Mouse (Mus musculus): ENCODE results near the gene Adnp.

Adnp gene

GRCm38 (mm10) chr2:168229116-168230025, 22.5 kb upstream of the Adnp start:
- ChIA-PET CTCF (interaction anchor here (0.7 to 3.3 kb wide), 8 partner anchors 9 to 1278 kb away, joined by 3 to 12 read pairs (median 4); partner anchors contain the start of gene Adnp (in 1 of the 4)), POLR2A (interaction anchor here in 3 of 4 experiments (0.6 to 12.9 kb wide), 21 partner anchors 8 to 1562 kb away, joined by 3 to 101 read pairs (median 5); partner anchors contain the start of gene Adnp (in 2 of the 3))

GRCm38 (mm10) chr2:168223326-168223725, 16.4 kb upstream of the Adnp start:
- POLR2A ChIA-PET: interaction anchor here in 2 of 4 experiments (0.8 to 12.9 kb wide), 6 partner anchors 8 to 35 kb away, joined by 3 to 101 read pairs (median 5); no protein-coding TSS in a partner anchor
- CTCF ChIA-PET: interaction anchor here in 1 of 4 experiments (0.6 kb wide), 1 partner anchor 654 kb away, joined by 5 read pairs; no protein-coding TSS in a partner anchor

GRCm38 (mm10) chr2:168213788-168214397, 7.0 kb upstream of the Adnp start:
- ChIA-PET CTCF (interaction anchor here (0.6 to 3.2 kb wide), 29 partner anchors 8 to 577 kb away, joined by 3 to 30 read pairs (median 5); partner anchors contain the start of genes Dpm1 (in 2 of the 4), Mocs3 (in 2 of the 4), Adnp (in 1 of the 4) and Gm20716 (in 1 of the 4)), POLR2A (interaction anchor here (0.6 to 6.7 kb wide), 48 partner anchors 9 to 551 kb away, joined by 3 to 101 read pairs (median 4); partner anchors contain the start of genes Dpm1 (in 2 of the 4), Gm20716 (in 2 of the 4), Mocs3 (in 2 of the 4) and Pard6b (in 1 of the 4))

GRCm38 (mm10) chr2:168207883-168208282, 971 bp upstream of the Adnp start:
- ChIA-PET CTCF (interaction anchor here (0.6 to 4.4 kb wide), 23 partner anchors 10 to 501 kb away, joined by 3 to 69 read pairs (median 6); partner anchors contain the start of genes Dpm1 (in 1 of the 4), Gm20716 (in 1 of the 4) and Mocs3 (in 1 of the 4)), POLR2A (interaction anchor here (0.6 to 11.1 kb wide), 54 partner anchors 9 to 246 kb away, joined by 3 to 182 read pairs (median 6); partner anchors contain the start of genes Dpm1 (in 3 of the 4), Mocs3 (in 3 of the 4), Gm20716 (in 2 of the 4) and Pard6b (in 2 of the 4))

- ChIA-PET CTCF (interaction anchor here (0.7 to 4.4 kb wide), 26 partner anchors 9 to 636 kb away, joined by 3 to 69 read pairs (median 5); partner anchors contain the start of genes Dpm1 (in 1 of the 4), Gm20716 (in 1 of the 4) and Mocs3 (in 1 of the 4)), POLR2A (interaction anchor here (0.6 to 11.1 kb wide), 56 partner anchors 8 to 728 kb away, joined by 3 to 182 read pairs (median 5); partner anchors contain the start of genes Dpm1 (in 3 of the 4), Gm20716 (in 3 of the 4), Mocs3 (in 3 of the 4) and Pard6b (in 2 of the 4))
These were observed 956 bp downstream of the Adnp start for GRCm38 (mm10) chr2:168205681-168206631.

- POLR2A ChIA-PET: interaction anchor here (0.6 to 11.1 kb wide), 42 partner anchors 9 to 280 kb away, joined by 3 to 182 read pairs (median 5); partner anchors contain the start of genes Dpm1 (in 2 of the 4), Gm20716 (in 2 of the 4), Mocs3 (in 2 of the 4) and Pard6b (in 1 of the 4)
- CTCF ChIA-PET: interaction anchor here (0.6 to 4.4 kb wide), 34 partner anchors 9 to 433 kb away, joined by 3 to 69 read pairs (median 5); partner anchors contain the start of genes Dpm1 (in 1 of the 4), Gm20716 (in 1 of the 4), Mocs3 (in 1 of the 4) and Pard6b (in 1 of the 4)
These were observed 1.6 kb downstream of the Adnp start for GRCm38 (mm10) chr2:168205265-168205664.

- POLR2A ChIA-PET: interaction anchor here (0.6 to 11.1 kb wide), 32 partner anchors 8 to 125 kb away, joined by 3 to 182 read pairs (median 6); partner anchors contain the start of genes Dpm1 (in 2 of the 4), Gm20716 (in 2 of the 4), Mocs3 (in 2 of the 4) and Pard6b (in 1 of the 4)
- CTCF ChIA-PET: interaction anchor here (0.6 to 4.4 kb wide), 34 partner anchors 9 to 433 kb away, joined by 3 to 69 read pairs (median 5); partner anchors contain the start of genes Dpm1 (in 1 of the 4), Gm20716 (in 1 of the 4), Mocs3 (in 1 of the 4) and Pard6b (in 1 of the 4)
These were observed 2.4 kb downstream of the Adnp start for GRCm38 (mm10) chr2:168204476-168204999.

- ChIA-PET POLR2A (interaction anchor here (0.5 to 11.1 kb wide), 22 partner anchors 8 to 544 kb away, joined by 3 to 182 read pairs (median 4); no protein-coding TSS in a partner anchor), CTCF (interaction anchor here in 2 of 4 experiments (0.6 to 4.2 kb wide), 2 partner anchors 45 to 85 kb away, joined by 3 to 16 read pairs; no protein-coding TSS in a partner anchor)
These were observed 6.8 kb downstream of the Adnp start for GRCm38 (mm10) chr2:168200014-168200691.

- ChIA-PET POLR2A (interaction anchor here (0.5 to 14.6 kb wide), 29 partner anchors 3 to 552 kb away, joined by 3 to 182 read pairs (median 5); partner anchors contain the start of genes Adnp (in 2 of the 4), Dpm1 (in 1 of the 4), Gm20716 (in 1 of the 4) and Mocs3 (in 1 of the 4)), CTCF (interaction anchor here in 2 of 4 experiments (0.6 to 4.2 kb wide), 3 partner anchors 45 to 84 kb away, joined by 3 to 16 read pairs (median 7); no protein-coding TSS in a partner anchor)
These were observed 7.4 kb downstream of the Adnp start for GRCm38 (mm10) chr2:168199476-168199875.

- ChIA-PET CTCF (interaction anchor here in 3 of 4 experiments (0.6 to 4.2 kb wide), 7 partner anchors 9 to 83 kb away, joined by 3 to 16 read pairs (median 4); partner anchors contain the start of gene Adnp (in 1 of the 3)), POLR2A (interaction anchor here (0.8 to 14.6 kb wide), 28 partner anchors 4 to 85 kb away, joined by 3 to 182 read pairs (median 5); partner anchors contain the start of genes Adnp (in 3 of the 4), Dpm1 (in 1 of the 4), Gm20716 (in 1 of the 4) and Mocs3 (in 1 of the 4))
These were observed 8.5 kb downstream of the Adnp start for GRCm38 (mm10) chr2:168198421-168198820.

- POLR2A ChIA-PET: interaction anchor here in 3 of 4 experiments (0.6 to 14.6 kb wide), 24 partner anchors 7 to 83 kb away, joined by 3 to 182 read pairs (median 4); partner anchors contain the start of gene Adnp (in 2 of the 3)
These were observed 11.2 kb downstream of the Adnp start for GRCm38 (mm10) chr2:168195721-168196120.

GRCm38 (mm10) chr2:168193685-168194084, 13.2 kb downstream of the Adnp start:
- ChIA-PET CTCF (interaction anchor here in 3 of 4 experiments (0.8 to 1.8 kb wide), 9 partner anchors 9 to 96 kb away, joined by 3 to 6 read pairs (median 4); partner anchors contain the start of gene Adnp (in 1 of the 3)), POLR2A (interaction anchor here (0.6 to 14.6 kb wide), 26 partner anchors 8 to 81 kb away, joined by 3 to 182 read pairs (median 6); partner anchors contain the start of gene Adnp (in 3 of the 4))

More at GRCm38 (mm10) chr2:168195721-168196120, 11.2 kb downstream of the Adnp start:
- CTCF ChIA-PET: interaction anchor here in 3 of 4 experiments (0.6 to 2.1 kb wide), 8 partner anchors 9 to 183 kb away, joined by 3 to 7 read pairs (median 4); partner anchors contain the start of gene Adnp (in 2 of the 3)

- POLR2A ChIA-PET: interaction anchor here in 3 of 4 experiments (0.8 to 14.6 kb wide), 18 partner anchors 9 to 77 kb away, joined by 3 to 182 read pairs (median 4); partner anchors contain the start of gene Adnp (in 2 of the 3)
- CTCF ChIA-PET: interaction anchor here in 2 of 4 experiments (0.8 to 1.0 kb wide), 2 partner anchors 37 to 79 kb away, joined by 3 read pairs; no protein-coding TSS in a partner anchor
These were observed 15.1 kb downstream of the Adnp start for GRCm38 (mm10) chr2:168191856-168192255.

GRCm38 (mm10) chr2:168175946-168176345, 31.0 kb downstream of the Adnp start:
- ChIA-PET POLR2A (interaction anchor here (0.6 to 4.6 kb wide), 17 partner anchors 8 to 63 kb away, joined by 3 to 36 read pairs (median 4); no protein-coding TSS in a partner anchor), CTCF (interaction anchor here in 3 of 4 experiments (0.7 to 2.5 kb wide), 5 partner anchors 22 to 59 kb away, joined by 3 to 10 read pairs (median 3); no protein-coding TSS in a partner anchor)

All from embryonic stem cell, embryonic (primary cell).